Mouse (Mus musculus) mouse trophoblast stem cell (cell line): ENCODE data around the gene Camk2b.
"Not testable (repeated sequence)": the region's sequence is repeated elsewhere in the genome, so short reads cannot be mapped to it uniquely, and the experiment has no call there.

Source experiments
- in situ Hi-C, 2 experiments: fragments of 300-500 bp; cut with MseI, MboI; formaldehyde crosslinking; loops; 2 replicates in 1 of 2; 3 replicates in 1 of 2; pipeline ENCODE4 v1.15.1; 2025

Camk2b gene

DNA sequence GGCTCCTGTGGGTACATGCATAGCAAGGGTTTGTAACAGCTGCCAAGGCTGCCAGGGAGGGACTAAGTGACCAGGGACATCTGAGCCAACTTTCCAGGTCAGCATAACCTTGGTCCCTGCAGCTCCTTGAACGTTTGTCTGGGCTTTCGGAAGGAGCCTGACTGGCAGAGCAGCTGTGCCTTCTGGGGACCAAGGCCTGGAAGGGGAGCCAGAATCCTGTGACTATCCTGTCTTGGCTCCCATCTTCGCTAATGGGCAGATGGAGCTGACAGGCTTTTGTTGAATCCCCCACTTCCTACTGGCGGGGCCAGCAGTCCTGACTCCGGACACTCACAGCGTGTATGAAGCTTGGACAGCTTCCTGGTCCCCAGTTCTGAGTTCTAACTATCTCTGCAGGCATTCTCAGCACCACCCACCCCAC is 51.1 kb downstream of the Camk2b start:
- in situ Hi-C loops = no loop called here

DNA sequence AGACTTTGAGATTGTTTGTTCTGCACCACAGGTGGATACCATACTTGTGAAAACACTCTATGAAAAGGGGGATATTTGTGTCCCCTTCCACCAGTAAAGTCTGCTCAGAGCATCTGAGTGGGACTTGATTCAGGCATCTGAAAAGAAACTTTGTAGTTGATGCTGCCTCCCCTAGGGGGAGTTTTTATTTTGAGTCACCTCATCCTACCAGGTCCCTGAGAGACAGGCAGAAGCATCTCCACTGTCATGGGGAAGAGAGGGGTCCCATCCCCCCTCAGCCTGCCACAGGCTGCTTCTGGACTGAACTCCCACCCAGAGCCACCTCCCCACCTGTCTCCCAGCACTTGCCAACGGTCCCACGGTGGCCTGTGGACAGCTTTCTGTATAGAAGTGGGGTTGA is 52.8 kb downstream of the Camk2b start:
- in situ Hi-C loops = no loop called here

- in situ Hi-C loops = no loop called here
Measured at GRCm38 (mm10) chr11:6011879-6012278, 54.3 kb downstream of the Camk2b start.

GRCm38 (mm10) chr11:6010751-6011482 is 55.2 kb downstream of the Camk2b start:
- in situ Hi-C loops = not testable (repeated sequence)

GRCm38 (mm10) chr11:6007779-6008128 is 58.4 kb downstream of the Camk2b start:
- in situ Hi-C loops = not testable (repeated sequence)

DNA sequence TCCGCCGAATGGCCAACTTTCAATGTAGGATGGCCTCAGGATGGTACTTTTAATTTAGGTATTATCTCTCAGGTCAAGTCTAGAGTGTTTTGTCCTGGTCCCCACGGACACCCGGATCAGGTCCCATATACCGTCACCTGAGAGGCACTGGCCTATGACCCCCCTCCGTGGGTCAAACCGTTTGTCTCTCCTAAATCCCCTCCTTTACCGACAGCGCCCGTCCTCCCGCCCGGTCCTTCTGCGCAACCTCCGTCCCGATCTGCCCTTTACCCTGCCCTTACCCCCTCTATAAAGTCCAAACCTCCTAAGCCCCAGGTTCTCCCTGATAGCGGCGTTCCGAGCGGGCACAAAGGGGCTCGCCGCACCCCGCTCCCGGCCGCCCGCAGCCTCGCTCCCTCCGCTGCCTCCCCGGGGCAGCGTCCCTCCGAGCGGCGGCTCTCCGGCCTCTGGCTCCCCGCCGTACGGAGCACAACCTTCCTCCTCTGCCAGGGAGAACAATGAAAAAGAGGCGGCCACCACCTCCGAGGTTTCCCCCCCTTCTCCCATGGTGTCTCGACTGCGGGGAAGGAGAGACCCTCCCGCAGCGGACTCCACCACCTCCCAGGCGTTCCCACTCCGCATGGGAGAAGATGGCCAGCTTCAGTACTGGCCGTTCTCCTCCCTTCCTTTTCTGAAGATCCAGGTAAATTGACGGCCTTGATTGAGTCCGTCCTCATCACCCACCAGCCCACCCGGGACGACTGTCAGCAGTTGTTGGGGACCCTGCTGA is 59.0 kb downstream of the Camk2b start:
- in situ Hi-C loops = not testable (repeated sequence)

GRCm38 (mm10) chr11:6006351-6007009 is 59.7 kb downstream of the Camk2b start:
- in situ Hi-C loops = not testable (repeated sequence)

DNA sequence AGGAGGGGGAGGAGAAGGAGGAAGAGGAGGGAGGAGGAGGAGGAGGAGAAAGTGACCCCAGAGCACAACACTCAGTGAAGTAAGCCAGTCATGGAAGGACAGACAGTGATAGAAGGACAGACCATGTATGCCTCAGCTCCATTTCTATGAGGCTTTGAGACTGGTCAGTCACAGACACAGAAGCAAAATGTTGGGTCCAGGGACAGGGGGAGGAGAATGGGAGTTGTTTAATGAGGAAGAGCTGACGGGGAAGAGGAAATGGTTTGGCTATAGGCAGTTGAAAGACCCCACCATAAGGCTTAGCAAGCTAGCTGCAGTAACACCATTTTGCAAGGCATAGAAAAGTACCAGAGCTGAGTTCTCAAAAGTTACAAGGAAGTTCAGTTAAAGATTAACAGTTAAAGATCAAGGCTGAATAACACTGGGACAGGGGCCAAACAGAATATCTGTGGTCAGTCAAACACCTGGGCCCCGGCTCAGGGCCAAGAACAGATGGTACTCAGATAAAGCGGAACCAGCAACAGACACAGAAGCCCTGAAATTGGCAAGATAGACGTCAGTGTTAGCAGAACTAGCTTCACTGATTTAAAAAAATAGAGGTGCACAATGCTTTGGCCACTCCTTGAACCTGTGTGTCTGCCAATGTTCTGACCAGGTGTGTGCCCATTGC is 60.7 kb downstream of the Camk2b start:
- in situ Hi-C loops = not testable (repeated sequence)

DNA sequence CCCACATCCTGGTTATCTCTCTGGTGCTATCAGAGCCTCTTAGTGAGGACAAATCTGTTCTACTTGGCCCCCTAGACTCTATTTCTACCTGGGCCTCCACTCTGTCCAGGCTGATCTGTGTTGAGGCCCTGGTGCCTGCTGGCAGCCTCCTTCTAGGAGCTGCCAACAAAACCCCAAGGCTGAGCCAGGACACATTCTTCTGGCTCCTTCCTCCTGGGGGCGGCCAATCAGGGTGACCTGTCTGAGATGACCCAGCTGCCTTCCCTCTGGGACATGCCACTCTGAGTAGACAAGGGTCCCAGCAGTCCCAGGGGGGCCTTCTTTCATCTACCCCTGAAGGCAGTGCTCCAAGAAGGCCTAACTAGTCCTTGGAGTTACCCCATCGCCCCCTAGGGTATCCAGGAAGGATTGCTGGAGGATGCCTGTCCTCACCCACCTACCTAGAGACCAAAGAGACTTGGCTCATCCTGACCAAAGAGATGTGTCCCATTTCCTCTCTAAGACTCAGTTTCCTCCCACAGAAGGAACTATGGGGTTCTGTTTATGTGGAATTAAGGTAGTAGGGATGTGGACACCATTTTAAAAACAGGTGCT is 63.0 kb downstream of the Camk2b start:
- in situ Hi-C loops = no loop called here

DNA sequence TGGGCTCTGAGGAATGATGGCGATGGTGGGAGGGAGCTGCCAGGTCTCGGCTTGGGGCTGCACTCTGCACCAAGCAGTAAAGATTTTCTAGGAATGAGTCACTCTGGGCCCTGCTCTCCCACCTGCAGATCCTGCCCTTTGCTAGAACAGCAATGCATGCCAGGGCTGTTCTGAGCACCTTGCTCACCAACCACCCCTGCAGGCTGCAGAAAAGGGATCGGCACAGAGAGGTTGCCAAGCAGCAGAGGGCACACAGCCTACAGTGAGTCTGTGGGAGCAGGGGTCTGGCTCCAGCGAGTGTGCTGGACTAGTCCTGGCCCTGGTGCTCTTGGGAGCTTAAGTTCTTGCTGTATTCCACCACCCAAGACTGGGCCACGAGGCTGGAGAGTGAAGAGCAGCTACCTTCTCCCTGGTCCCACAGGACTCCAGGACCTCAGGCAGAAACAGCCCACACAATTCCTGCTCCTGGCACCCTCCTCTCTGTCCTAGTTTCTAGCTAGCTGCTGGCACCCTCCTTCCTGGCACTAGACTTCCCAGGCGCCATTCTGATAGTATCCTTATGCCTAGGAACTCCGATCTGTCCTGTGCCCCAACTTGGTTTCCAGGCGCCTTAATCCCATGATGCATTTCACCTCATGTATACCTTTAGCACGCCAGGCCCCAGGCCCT is 64.0 kb downstream of the Camk2b start:
- in situ Hi-C loops = no loop called here

DNA sequence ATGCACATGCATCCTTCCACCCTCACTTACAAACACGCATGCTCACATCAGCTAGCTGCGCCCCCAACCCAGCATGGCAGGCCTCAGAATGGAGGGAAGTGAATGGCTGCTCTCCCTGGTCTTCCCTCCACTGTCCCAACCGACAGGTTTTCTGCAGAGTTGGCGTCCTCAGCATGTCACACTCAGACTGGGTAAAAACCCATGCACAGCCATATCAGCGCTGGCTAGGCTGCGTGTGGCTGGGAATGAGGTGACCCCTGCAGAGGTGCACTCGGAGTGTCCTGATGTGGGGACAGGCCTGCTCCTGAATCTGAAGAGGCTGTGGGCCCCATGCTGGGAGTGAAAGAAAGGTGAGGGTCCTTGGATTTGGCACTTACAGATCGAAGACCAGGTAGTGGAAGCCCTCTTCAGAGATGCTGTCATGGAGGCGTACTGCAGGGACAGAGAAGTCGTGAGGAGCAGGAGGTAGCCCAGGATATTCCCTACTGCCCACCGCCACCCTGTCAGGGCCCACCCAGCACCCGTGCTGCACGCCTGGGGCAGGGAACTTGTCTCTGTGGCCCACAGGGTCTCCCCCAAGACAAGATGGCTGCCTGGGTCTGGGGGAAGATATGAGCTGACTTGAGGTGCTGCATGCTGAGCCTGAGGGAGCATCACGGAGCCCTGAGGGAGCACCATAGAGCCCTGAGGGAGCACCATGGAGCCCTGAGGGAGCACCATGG is 65.0 kb downstream of the Camk2b start:
- in situ Hi-C loops = no loop called here

DNA sequence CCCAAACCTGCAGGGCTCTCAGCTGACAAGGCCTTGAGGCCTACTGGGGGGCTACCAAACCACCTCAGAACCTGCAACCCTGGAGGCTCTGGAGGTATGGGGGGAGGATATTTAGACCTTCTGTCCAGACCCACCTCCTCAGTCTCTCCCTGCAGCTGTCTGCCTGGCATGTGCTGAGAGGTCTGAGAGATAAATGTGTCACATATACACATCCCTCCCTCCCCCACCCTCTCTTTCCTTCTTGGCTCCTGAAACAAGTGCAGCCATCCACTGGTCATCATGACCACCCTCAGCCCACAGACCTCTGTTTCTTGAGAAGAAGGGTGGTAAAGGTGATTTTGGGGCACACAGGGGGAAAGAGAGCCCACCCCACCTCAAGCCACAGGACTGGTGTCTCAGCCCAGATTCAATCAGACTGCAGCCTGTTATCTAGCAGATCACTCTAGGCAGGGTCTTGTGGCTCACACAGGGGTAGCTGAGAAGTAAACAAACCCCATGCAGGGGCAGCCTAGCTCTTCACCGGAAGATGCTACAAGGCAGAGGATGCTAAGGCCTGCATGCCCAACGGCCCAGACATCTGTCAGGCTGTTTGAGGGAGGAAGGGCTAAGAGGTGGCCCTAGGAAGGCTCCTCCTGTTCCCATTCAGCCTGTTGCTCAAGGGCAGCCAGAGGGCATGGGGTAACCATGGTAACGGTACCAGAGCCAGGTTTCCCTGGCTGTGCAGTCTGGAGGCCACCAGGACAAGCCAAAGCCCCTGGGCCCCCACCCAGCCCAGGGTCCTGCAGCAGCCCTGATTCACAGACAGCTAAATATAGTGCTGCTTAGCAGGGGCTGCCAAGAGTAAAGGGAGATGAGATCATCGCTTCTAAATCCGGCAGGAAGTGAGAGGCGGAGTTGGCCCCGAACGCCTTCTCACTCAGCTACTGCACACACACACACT is 66.1 kb downstream of the Camk2b start:
- in situ Hi-C loops = loop anchor here (5.0 to 10.0 kb wide), 2 partner anchors 187 to 195 kb away; no protein-coding TSS in a partner anchor

GRCm38 (mm10) chr11:5998472-5998871 is 67.7 kb downstream of the Camk2b start:
- in situ Hi-C loops = loop anchor here (5.0 to 10.0 kb wide), 2 partner anchors 189 to 196 kb away; no protein-coding TSS in a partner anchor

DNA sequence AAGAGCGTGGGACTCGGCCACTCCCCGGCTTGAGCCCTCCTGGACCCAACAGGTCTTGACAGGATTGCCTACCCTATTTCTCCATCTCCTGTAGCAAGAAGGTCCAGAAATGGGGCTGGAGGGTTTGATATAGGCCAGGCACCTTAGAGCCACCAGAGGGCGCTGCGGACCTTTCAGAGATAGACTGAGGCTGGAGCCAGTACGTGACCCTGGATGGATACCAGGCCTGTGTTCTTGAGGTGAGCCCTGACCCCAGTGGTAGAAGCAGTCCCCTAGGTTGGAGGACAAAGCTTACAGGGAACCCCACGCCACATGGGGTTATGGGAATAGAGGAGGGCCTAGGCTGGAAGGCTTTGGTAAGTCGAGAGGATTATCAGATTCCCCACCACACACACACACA is 70.2 kb downstream of the Camk2b start:
- in situ Hi-C loops = loop anchor here (5.0 to 10.0 kb wide), 2 partner anchors 191 to 199 kb away; no protein-coding TSS in a partner anchor

DNA sequence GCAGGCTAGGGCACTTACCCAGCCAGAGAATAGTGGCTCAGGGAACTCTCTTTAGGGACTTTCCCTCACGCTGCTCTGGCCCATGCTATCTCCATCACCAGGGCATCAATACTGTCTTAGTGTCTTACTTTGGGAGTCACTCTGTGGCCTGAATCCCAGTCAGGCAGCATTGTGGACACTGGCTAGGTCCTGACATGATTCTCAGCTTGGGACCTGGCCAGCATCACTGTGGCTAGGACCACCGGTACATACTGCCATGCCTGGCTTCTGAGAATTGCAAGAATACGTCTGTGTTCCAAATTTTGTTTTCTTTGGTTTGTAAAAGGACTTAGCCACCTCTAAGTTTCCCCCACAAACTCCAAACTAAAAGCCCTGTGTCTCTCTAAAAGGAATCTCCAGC is 71.3 kb downstream of the Camk2b start:
- in situ Hi-C loops = loop anchor here (5.0 to 10.0 kb wide), 2 partner anchors 192 to 200 kb away; no protein-coding TSS in a partner anchor

GRCm38 (mm10) chr11:5994212-5994611 is 72.0 kb downstream of the Camk2b start:
- in situ Hi-C loops = loop anchor here in 1 of 2 experiments (10.0 kb wide), 1 partner anchor 201 kb away; no protein-coding TSS in a partner anchor

GRCm38 (mm10) chr11:5990910-5991309 is 75.3 kb downstream of the Camk2b start:
- in situ Hi-C loops = loop anchor here in 1 of 2 experiments (10.0 kb wide), 1 partner anchor 204 kb away; no protein-coding TSS in a partner anchor

GRCm38 (mm10) chr11:5989954-5990593 is 76.1 kb downstream of the Camk2b start:
- in situ Hi-C loops = loop anchor here in 1 of 2 experiments (10.0 kb wide), 1 partner anchor 205 kb away; no protein-coding TSS in a partner anchor
